Mouse (Mus musculus) thymus, adult 2 months (tissue): ENCODE data around the gene Neurod2.

ENCODE experiments used
- CTCF ChIP-seq: fragments of 200-500 bp; IDR thresholded peaks from 2 replicates; pipeline ENCODE4 v1.5.1; 2012; ENCODE audit warnings: mild to moderate bottlenecking, control low read depth, low read length, moderate library complexity, borderline replicate concordance; ENCODE audit not compliant: control insufficient read depth, poor library complexity, insufficient read depth; ENCODE audit errors: extremely low read depth
- POLR2A ChIP-seq: fragments of 200-500 bp; IDR thresholded peaks from 2 replicates; pipeline ENCODE4 v1.6.1; 2012; ENCODE audit warnings: mild to moderate bottlenecking, low read length, control low read depth, moderate library complexity; ENCODE audit not compliant: control insufficient read depth, poor library complexity, insufficient read depth; ENCODE audit errors: extremely low read depth

DNA sequence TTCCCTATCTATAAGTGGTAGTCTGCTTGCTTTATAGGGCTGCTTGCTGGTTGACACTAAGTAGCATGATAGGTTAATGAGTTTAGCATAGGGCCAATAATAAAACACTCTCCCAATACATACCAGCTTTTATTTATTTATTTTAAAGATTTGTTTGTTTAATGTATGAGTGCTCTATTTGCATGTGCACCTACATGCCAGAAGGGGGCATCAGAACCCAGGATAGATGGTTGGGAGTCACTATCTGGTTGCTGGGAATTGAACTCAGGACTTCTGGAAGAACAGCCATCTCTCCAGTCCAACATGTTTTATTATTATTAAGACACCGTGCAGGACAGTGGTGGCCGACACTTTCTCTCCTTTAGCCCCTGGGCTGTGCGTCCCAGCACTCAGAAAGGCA is 2.7 kb upstream of the Neurod2 start:
- TF ChIP-seq CTCF (no peak), POLR2A (no peak)
